Mouse (Mus musculus): ENCODE measurements around the gene Ston2.

GRCm38 (mm10) chr12:91768176-91768575, 20.0 kb downstream of the Ston2 start:
- TF ChIP-seq CTCF (IDR thresholded peaks at IDR 0.05; ENCODE audit: control insufficient read depth, insufficient read depth, low read length), result no peak
- no peak for TF ChIP-seq POLR2A (IDR thresholded peaks at IDR 0.05; ENCODE audit: borderline replicate concordance, control insufficient read depth, low read depth, low read length)

Data from bone marrow, adult 2 months (tissue).